Mouse (Mus musculus) adrenal gland, adult 18-20 months (tissue): ENCODE results near the gene Zfp46. TPM values are rescaled to one million over a fixed set of nuclear protein-coding genes. Genes with fewer than 3 reads are reported as not detected.
A peak's percentile ranks its signal among the peaks of the same experiment; 100 is the strongest.

Experiments
- DNase-seq, 2 experiments: peaks; one replicate each; pipeline ENCODE4 v3.0.0; 2021 to 2022; ENCODE audit warnings: low spot score in 2 of 2
- total RNA-seq, 2 experiments: library from RNA; stranded (reverse); gene quantifications; 1 replicate in 1 of 2; 2 replicates in 1 of 2; pipeline ENCODE4 v1.2.3; 2021

Zfp46 gene
- total RNA-seq, 2 experiments from 2014 or later, result 15.5 to 17.2 TPM

- DNase-seq, result peak; percentile 98 to 99
Observed at GRCm38 (mm10) chr4:136310229-136311041, 26.0 kb downstream of the Zfp46 start, which contains the start of gene Hnrnpr. TSS of gene Hnrnpr (plus strand) at chr4:136310942.

GRCm38 (mm10) chr4:136311042-136311999, 26.8 kb downstream of the Zfp46 start:
- DNase-seq, result peak; percentile 62 to 63

- no peak for DNase-seq
Observed at GRCm38 (mm10) chr4:136312616-136313015, 28.1 kb downstream of the Zfp46 start.

- DNase-seq, result no peak
Observed at GRCm38 (mm10) chr4:136317667-136318066, 33.2 kb downstream of the Zfp46 start.

GRCm38 (mm10) chr4:136320016-136320415, 35.5 kb downstream of the Zfp46 start:
- no peak for DNase-seq

- DNase-seq, result no peak
Observed at GRCm38 (mm10) chr4:136324226-136324625, 39.7 kb downstream of the Zfp46 start.

- DNase-seq, result no peak
Observed at GRCm38 (mm10) chr4:136327238-136327637, 42.8 kb downstream of the Zfp46 start.

GRCm38 (mm10) chr4:136328115-136328514, 43.6 kb downstream of the Zfp46 start:
- no peak for DNase-seq

- DNase-seq, result no peak
Observed at GRCm38 (mm10) chr4:136331709-136332108, 47.2 kb downstream of the Zfp46 start.

- DNase-seq, result no peak
Observed at GRCm38 (mm10) chr4:136333191-136333590, 48.7 kb downstream of the Zfp46 start.

- no peak for DNase-seq
Observed at GRCm38 (mm10) chr4:136335065-136335464, 50.6 kb downstream of the Zfp46 start.

- no peak for DNase-seq
Observed at GRCm38 (mm10) chr4:136337129-136337528, 52.6 kb downstream of the Zfp46 start.

Other genes with a start within 250 kb of the Zfp46 start
- gene Rpl11, start 231.3 kb upstream of the Zfp46 start, total RNA-seq, result 100 to 1,000 TPM; 560 to 640 TPM
- 10 to 100 TPM; 47.4 to 77.7 TPM for gene Id3, start 141.2 kb upstream of the Zfp46 start, total RNA-seq
- gene E2f2, start 112.3 kb upstream of the Zfp46 start, total RNA-seq, result 1 to 10 TPM; 1.9 to 3.2 TPM
- 1 to 10 TPM; 1.6 to 2.8 TPM for gene Asap3, start 78.3 kb upstream of the Zfp46 start, total RNA-seq
- 1 to 10 TPM; 1.5 to 4.7 TPM for gene Tcea3, start 37.0 kb upstream of the Zfp46 start, total RNA-seq
- gene Hnrnpr, start 26.3 kb downstream of the Zfp46 start, total RNA-seq, result 10 to 100 TPM; 52.2 to 64.3 TPM
- under 1 TPM in 1 of 2 experiments, not detected in 1; 0.35 TPM for gene Htr1d, start 138.8 kb downstream of the Zfp46 start, total RNA-seq
- under 1 TPM; 0.45 to 0.46 TPM for gene 6030445D17Rik, start 177.6 kb downstream of the Zfp46 start, total RNA-seq
- 10 to 100 TPM; 32.0 to 41.5 TPM for gene Luzp1, start 185.1 kb downstream of the Zfp46 start, total RNA-seq